Mouse (Mus musculus) embryonic facial prominence, embryonic 15.5 days (tissue): ENCODE results near the gene F930015N05Rik. TPM values are rescaled to one million over a fixed set of nuclear protein-coding genes. Genes with fewer than 3 reads are reported as not detected.

Experiments used
- polyA plus RNA-seq: library from polyadenylated mRNA; unstranded; fragments of >200 nt; fragmentation: Nextera tagmentation; extraction: Ambion mirVana; gene quantifications from 2 replicates; pipeline ENCODE4 v1.2.1, GENCODE M21; 2015

F930015N05Rik gene
- polyA plus RNA-seq, 1 experiment from 2014 or later: 2.8 TPM

Other genes with a start within 250 kb of the F930015N05Rik start
- 1.7 and 1.9 TPM in 2 replicates for gene Hs3st3a1, start 1.3 kb downstream of the F930015N05Rik start, polyA plus RNA-seq